Mouse (Mus musculus) testis, postnatal 10 days (tissue): Measurements from ENCODE around the gene Gm21887.
"Not testable (repeated sequence)": the region's sequence is repeated elsewhere in the genome, so short reads cannot be mapped to it uniquely, and the experiment has no call there.

ENCODE experiments used
- DNase-seq: peaks from one replicate; pipeline ENCODE4 v3.0.0; 2021; ENCODE audit warnings: low spot score

Gm21887 gene

GRCm38 (mm10) chrX:169983401-169984165 lies 25.9 kb upstream of the Gm21887 start:
- DNase-seq: not testable (repeated sequence)

- not testable (repeated sequence) for DNase-seq
These were observed 25.1 kb upstream of the Gm21887 start for GRCm38 (mm10) chrX:169984331-169984730.

- DNase-seq: peak; percentile 55
These were observed 24.6 kb upstream of the Gm21887 start for GRCm38 (mm10) chrX:169984853-169985252.

GRCm38 (mm10) chrX:169985796-169986195 lies 23.7 kb upstream of the Gm21887 start:
- DNase-seq: peak; percentile 68

GRCm38 (mm10) chrX:169986519-169987367 lies 22.7 kb upstream of the Gm21887 start:
- peak; percentile 89 for DNase-seq

- DNase-seq: peak; percentile 73
These were observed 22.1 kb upstream of the Gm21887 start for GRCm38 (mm10) chrX:169987368-169987837.

- DNase-seq: peak; percentile 76
These were observed 20.8 kb upstream of the Gm21887 start for GRCm38 (mm10) chrX:169988571-169989218.

GRCm38 (mm10) chrX:169989219-169989595 lies 20.3 kb upstream of the Gm21887 start:
- DNase-seq: not testable (repeated sequence)

- peak; percentile 88 for DNase-seq
These were observed 19.5 kb upstream of the Gm21887 start for GRCm38 (mm10) chrX:169989691-169990631.

GRCm38 (mm10) chrX:169991128-169991873 lies 18.2 kb upstream of the Gm21887 start:
- peak; percentile 98 for DNase-seq

- peak; percentile 71 for DNase-seq
These were observed 17.2 kb upstream of the Gm21887 start for GRCm38 (mm10) chrX:169992086-169992930.

GRCm38 (mm10) chrX:169992951-169993547 lies 16.4 kb upstream of the Gm21887 start:
- peak; percentile 66 for DNase-seq

GRCm38 (mm10) chrX:169994011-169994865 lies 15.2 kb upstream of the Gm21887 start:
- DNase-seq: peak; percentile 83

GRCm38 (mm10) chrX:169994866-169995711 lies 14.4 kb upstream of the Gm21887 start:
- peak; percentile 33 for DNase-seq

- not testable (repeated sequence) for DNase-seq
These were observed 13.4 kb upstream of the Gm21887 start for GRCm38 (mm10) chrX:169995909-169996521.

GRCm38 (mm10) chrX:169996926-169997325 lies 12.5 kb upstream of the Gm21887 start:
- peak; percentile 95 for DNase-seq

- DNase-seq: peak; percentile 87
These were observed 12.0 kb upstream of the Gm21887 start for GRCm38 (mm10) chrX:169997456-169997853.
